Mouse (Mus musculus) retina, postnatal 7 days (tissue): ENCODE data around the gene Casq2.

Source experiments
- DNase-seq: peaks from one replicate; pipeline ENCODE4 v3.0.0-alpha.2; 2012; ENCODE audit warnings: low read depth, low spot score

The Casq2 gene

DNA sequence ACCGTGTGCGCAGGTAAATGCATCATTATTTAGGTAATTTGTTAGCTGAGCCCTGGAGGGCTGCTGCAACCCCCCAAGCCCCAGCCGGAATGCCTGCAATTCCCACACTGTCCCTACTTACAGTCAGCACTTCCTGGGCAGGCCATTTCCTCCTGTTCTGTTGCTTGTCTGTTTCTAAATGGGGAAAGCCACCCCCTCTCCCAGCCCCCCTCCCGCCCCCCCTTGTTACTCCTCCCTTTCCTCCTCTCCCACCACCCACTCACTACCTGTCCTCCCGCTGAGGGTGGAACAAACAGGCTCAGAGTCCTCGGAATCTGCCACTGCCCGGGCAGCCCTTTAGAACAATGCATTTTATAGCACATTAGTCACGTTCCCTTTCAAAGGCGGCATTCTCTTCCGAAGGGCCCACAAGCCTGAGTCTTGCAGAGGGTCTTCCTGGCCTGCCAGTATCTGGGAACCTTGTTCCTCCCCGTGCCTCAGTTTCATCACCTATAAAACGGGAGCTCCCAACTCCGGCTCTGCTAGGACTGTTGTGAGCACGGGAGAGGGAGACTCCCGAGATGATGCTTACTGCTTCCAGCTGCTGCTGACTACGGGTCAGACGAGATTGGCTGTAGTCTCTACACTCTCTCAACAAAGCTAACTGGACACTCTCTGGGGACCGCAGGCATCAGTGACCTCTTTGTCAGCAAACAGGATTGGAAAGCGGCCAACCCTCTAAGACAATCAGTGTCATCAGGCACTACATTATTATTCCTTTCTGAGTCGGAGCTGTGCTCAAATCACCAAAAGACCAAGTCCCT is 107.5 kb downstream of the Casq2 start:
- DNase-seq: no peak

- DNase-seq: no peak
Measured at GRCm38 (mm10) chr3:102194291-102195051, 108.3 kb downstream of the Casq2 start.

- no peak for DNase-seq
Measured at GRCm38 (mm10) chr3:102195762-102196161, 109.5 kb downstream of the Casq2 start.
